Mouse (Mus musculus): ENCODE data around the gene Tcf20.
"Not testable (repeated sequence)": the region's sequence is repeated elsewhere in the genome, so short reads cannot be mapped to it uniquely, and the experiment has no call there.

Gene Tcf20

GRCm38 (mm10) chr15:82821657-82822056 is 166.0 kb downstream of the Tcf20 start:
- DNase-seq (ENCODE audit: inconsistent age in 2 of 2, low spot score in 1 of 2): no peak

GRCm38 (mm10) chr15:82815296-82815695 is 172.4 kb downstream of the Tcf20 start:
- DNase-seq (ENCODE audit: inconsistent age in 2 of 2, low spot score in 1 of 2): no peak

GRCm38 (mm10) chr15:82814806-82815205 is 172.9 kb downstream of the Tcf20 start:
- DNase-seq (ENCODE audit: inconsistent age in 2 of 2, low spot score in 1 of 2): peak; percentile 57 to 84

GRCm38 (mm10) chr15:82814321-82814720 is 173.4 kb downstream of the Tcf20 start:
- no peak for DNase-seq (ENCODE audit: inconsistent age in 2 of 2, low spot score in 1 of 2)

- DNase-seq (ENCODE audit: inconsistent age in 2 of 2, low spot score in 1 of 2): no peak
Measured at GRCm38 (mm10) chr15:82810556-82810955, 177.1 kb downstream of the Tcf20 start.

- DNase-seq (ENCODE audit: inconsistent age in 2 of 2, low spot score in 1 of 2): peak; percentile 17 to 38
Measured at GRCm38 (mm10) chr15:82809511-82809910, 178.2 kb downstream of the Tcf20 start.

- no peak for DNase-seq (ENCODE audit: inconsistent age in 2 of 2, low spot score in 1 of 2)
Measured at GRCm38 (mm10) chr15:82806969-82807763, 180.5 kb downstream of the Tcf20 start.

GRCm38 (mm10) chr15:82804708-82805639 is 182.7 kb downstream of the Tcf20 start:
- peak; percentile 65 to 93 for DNase-seq (ENCODE audit: inconsistent age in 2 of 2, low spot score in 1 of 2)

- no peak for DNase-seq (ENCODE audit: inconsistent age in 2 of 2, low spot score in 1 of 2)
Measured at GRCm38 (mm10) chr15:82795936-82796440, 191.7 kb downstream of the Tcf20 start.

- no peak for DNase-seq (ENCODE audit: inconsistent age in 2 of 2, low spot score in 1 of 2)
Measured at GRCm38 (mm10) chr15:82794277-82794676, 193.4 kb downstream of the Tcf20 start, which contains the start of gene Cyp2d26. TSS of gene Cyp2d26 (minus strand) at chr15:82794294.

GRCm38 (mm10) chr15:82793868-82794267 is 193.8 kb downstream of the Tcf20 start:
- DNase-seq (ENCODE audit: inconsistent age in 2 of 2, low spot score in 1 of 2): no peak

GRCm38 (mm10) chr15:82793454-82793853 is 194.2 kb downstream of the Tcf20 start:
- DNase-seq (ENCODE audit: inconsistent age in 2 of 2, low spot score in 1 of 2): no peak

GRCm38 (mm10) chr15:82792566-82792965 is 195.1 kb downstream of the Tcf20 start:
- no peak for DNase-seq (ENCODE audit: inconsistent age in 2 of 2, low spot score in 1 of 2)

- no peak for DNase-seq (ENCODE audit: inconsistent age in 2 of 2, low spot score in 1 of 2)
Measured at GRCm38 (mm10) chr15:82784581-82784980, 203.1 kb downstream of the Tcf20 start.

GRCm38 (mm10) chr15:82783800-82784199 is 203.9 kb downstream of the Tcf20 start:
- no peak for DNase-seq (ENCODE audit: inconsistent age in 2 of 2, low spot score in 1 of 2)

- not testable (repeated sequence) for DNase-seq (ENCODE audit: inconsistent age in 2 of 2, low spot score in 1 of 2)
Measured at GRCm38 (mm10) chr15:82777856-82778255, 209.8 kb downstream of the Tcf20 start.

- no peak for DNase-seq (ENCODE audit: inconsistent age in 2 of 2, low spot score in 1 of 2)
Measured at GRCm38 (mm10) chr15:82765943-82766342, 221.7 kb downstream of the Tcf20 start.

- no peak for DNase-seq (ENCODE audit: inconsistent age in 2 of 2, low spot score in 1 of 2)
Measured at GRCm38 (mm10) chr15:82764881-82765280, 222.8 kb downstream of the Tcf20 start.

GRCm38 (mm10) chr15:82763631-82764420 is 223.8 kb downstream of the Tcf20 start, which contains the start of gene Cyp2d40:
TSS of gene Cyp2d40 (minus strand) at chr15:82764183.
- DNase-seq (ENCODE audit: inconsistent age in 2 of 2, low spot score in 1 of 2): no peak
